Mouse (Mus musculus) ovary, postnatal 10 days (tissue): ENCODE results near the gene Cd59a.
"Not testable (repeated sequence)": the region's sequence is repeated elsewhere in the genome, so short reads cannot be mapped to it uniquely, and the experiment has no call there.

Experiments
- DNase-seq: peaks from one replicate; pipeline ENCODE4 v3.0.0; 2022; ENCODE audit warnings: low spot score

The Cd59a gene

DNA sequence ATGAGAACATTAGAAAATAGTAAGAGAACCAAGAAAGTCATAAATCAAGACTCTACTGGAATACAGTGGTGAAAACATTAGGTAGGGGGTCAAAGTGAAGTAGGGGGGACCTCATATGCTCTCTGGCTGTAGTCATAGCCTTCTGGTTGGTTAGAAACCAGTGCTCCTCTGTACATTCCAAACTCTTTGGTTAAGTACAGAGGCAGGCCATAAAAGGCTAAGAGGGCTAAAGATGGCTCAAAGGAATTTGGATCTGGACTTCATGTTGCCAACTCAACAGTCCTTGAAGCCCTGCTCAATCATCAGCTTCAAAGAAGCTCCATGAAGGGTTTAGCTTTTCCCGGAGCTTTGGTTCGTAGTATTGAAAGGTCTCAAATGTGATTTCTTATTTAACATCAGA is 13.4 kb downstream of the Cd59a start:
- DNase-seq, result not testable (repeated sequence)

DNA sequence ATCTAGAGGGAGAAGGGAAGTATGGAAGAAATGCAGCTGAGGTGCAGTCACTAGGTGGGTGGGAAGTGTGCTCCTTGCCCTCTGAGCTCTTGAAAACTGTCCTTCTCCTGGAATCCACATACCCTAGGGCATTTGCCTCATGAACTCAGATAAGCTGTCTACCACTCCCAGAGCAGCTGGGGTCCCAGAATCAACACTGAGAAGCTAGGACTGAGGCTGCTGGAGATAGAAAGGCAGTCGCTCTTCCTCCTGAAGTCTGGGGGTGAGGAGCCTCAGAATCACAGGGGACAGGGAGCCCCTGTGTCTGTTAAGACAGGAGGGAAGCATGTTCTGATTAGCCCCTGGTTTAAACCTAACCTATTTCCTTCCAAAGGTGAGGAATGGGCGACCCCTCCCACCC is 13.9 kb downstream of the Cd59a start:
- no peak for DNase-seq

DNA sequence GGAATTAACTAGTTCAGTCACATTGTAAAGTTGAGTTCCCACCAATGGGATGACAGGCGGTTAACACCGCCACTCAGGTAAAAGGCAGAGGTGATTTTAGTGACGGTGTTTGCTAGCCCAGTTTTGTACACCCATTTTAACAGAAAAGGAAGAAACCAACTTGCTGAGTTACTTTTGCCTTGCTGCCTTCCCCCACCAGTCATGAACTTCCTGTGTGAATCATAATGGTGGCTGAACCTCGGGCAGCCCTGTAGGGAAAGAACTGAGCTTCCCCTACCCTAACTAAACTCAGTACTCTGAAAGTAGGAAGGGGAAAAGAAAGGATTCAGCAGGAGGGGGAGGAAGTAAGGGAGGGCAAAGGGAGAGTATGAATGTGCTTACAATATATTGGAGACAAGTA is 14.4 kb downstream of the Cd59a start:
- no peak for DNase-seq

DNA sequence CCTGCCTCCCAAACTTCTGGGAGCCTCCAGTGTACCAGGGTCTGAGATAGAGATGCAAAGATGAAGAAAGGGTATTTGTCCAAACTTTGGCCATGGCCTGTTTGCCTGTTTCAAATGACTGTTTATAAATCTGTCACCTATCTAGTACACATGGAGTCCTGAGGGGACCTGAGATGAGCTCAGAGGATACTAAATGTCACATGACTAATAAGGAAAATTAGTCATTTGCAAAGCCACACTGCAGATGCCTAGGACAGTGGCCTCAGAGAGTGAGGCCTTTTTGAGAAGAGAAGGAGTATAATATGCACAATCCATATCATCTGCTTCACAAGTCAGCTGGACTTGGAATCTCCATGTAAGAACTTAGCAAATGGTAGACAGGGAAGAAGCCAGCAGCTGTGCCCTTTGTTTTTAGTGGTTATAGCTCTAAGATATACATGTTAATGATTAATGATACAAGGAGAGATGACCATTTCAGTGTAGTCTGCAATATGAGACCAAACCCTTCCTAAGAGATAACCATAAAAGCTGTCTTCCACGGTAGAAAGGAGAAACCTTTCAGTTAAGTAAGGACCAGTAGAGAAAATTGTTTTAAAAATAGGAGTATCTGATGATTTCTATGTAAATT is 15.7 kb downstream of the Cd59a start:
- not testable (repeated sequence) for DNase-seq

DNA sequence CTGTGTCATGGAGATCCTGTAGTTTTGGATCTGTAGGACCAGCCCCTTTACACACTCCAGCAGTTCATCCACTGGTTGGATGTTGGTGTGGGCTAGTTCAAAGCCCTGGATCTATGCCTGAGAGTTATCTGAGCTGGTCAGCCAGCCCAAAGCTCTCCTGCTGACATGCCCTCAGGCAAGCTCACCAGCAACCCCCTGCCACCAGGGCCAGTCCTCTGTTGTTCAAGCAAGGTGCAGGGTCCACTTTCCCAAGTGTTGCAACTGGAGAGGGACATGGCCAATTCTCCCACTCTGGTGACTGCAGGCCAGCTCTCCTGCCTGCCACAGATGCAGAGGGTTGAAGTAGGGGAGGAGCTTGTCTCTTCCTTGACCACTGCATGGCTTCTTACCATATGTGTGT is 18.0 kb downstream of the Cd59a start:
- DNase-seq, result not testable (repeated sequence)

DNA sequence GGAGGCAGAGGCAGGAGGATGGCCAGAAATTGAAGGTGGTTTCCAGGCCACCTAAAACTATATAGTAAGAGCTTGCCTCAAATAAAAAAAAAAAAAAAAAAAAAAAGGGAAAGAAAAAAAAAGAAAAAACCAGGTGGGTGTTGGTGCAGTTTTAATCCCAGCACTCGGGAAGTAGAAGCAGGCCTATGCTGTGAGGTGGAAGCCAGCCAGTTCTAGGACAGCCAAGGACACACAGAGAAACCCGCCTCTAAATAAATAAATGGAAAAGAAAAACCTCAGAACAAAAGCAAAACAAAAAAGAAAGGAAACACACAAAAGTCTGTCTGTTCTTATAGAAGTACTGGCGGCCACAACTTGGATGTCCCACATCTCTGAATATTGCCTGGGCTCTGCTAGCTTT is 19.3 kb downstream of the Cd59a start:
- no peak for DNase-seq

DNA sequence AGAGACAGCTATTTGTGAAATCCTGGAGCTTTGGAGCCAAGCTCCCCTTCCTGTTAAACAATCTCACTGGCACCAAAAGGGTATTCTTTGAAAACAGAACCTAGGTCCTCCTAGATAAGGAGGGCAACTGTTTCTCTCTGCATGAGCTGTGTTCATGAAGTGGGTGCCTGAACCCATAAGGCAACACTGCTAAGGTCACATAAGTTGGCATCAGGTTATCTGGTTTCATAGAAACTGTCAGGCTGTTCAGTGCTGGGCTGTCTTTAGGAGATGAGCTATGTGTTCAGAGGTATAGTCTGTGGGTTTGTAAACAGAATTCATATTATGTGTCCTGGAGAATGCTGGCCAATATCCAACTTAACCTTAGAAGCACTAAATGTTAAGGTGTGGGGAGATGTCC is 21.6 kb downstream of the Cd59a start:
- not testable (repeated sequence) for DNase-seq

DNA sequence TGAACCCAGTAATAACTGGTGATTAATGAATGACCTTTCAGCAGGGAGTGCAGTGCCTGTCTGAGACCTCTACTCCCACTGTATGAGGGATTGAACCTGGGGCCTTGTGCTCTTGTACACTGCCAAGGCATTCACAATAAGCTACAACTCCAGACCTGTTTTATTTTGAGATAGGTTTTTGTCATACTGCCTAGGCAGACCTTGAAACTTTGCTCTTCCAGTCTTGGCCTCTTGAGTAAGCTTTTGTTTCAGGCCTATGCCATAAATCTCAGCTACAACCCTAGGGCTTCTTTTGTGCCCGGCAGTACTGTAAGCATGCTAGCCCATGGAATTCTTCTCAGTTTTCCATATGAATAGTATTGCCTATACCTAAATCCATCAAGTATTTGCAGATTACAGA is 23.5 kb downstream of the Cd59a start:
- no peak for DNase-seq

DNA sequence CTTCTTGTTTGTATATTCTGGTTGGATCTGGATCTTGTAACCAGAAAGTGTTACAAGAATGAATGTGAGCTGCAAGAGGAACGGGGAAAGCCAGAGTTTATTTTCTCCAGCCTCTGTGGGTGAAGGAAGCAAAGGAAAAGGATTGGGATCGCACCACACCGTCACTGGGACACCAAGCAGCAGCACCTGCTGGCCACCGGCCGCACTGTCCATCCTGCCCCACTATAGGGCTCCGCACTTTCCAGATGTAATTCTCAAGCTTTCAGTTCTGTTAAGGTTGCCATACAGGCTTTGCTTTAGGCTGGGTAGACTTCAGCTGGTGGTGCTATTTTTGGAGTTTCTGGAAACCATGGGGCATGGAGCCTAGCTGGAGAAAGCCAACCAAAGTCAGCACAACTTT is 24.7 kb downstream of the Cd59a start:
- DNase-seq, result no peak

DNA sequence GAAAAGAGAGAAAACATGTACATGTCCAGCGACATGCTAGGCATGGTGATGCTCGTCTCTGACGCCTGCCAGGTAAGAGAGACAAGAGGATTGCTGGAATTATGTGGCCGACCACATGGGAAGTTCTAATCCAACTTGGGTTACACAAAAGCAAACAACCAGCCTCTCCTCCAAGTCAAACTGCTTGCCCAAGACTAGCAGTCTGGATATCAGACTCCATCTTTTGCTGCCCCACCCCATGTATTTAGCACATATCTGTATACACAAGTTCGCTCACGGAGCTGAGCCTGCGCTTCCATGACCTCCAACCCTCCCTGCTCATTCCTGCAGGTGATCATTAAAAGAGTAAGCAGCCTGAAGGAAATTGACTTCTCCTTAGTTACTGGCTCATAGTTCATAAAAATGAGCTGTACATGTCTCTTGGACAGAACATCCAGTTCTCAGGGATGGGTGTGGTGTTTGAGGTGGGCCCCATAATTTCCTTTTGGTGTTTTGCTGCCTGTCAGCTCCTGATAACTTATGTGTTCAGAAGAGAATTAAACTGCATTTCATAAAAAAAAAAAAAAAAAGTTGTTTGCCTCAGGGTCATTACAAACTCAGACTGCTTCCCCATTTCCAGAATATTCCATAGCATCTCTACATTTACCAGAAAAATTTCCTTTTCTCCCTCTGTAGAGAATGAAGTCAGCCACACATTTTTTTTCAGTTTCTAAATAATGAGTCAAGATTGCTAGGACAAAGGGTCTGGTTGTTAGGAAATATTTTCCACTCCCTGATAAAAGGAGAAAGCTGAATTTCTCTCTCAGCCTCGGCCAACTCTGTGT is 26.3 kb downstream of the Cd59a start:
- no peak for DNase-seq

DNA sequence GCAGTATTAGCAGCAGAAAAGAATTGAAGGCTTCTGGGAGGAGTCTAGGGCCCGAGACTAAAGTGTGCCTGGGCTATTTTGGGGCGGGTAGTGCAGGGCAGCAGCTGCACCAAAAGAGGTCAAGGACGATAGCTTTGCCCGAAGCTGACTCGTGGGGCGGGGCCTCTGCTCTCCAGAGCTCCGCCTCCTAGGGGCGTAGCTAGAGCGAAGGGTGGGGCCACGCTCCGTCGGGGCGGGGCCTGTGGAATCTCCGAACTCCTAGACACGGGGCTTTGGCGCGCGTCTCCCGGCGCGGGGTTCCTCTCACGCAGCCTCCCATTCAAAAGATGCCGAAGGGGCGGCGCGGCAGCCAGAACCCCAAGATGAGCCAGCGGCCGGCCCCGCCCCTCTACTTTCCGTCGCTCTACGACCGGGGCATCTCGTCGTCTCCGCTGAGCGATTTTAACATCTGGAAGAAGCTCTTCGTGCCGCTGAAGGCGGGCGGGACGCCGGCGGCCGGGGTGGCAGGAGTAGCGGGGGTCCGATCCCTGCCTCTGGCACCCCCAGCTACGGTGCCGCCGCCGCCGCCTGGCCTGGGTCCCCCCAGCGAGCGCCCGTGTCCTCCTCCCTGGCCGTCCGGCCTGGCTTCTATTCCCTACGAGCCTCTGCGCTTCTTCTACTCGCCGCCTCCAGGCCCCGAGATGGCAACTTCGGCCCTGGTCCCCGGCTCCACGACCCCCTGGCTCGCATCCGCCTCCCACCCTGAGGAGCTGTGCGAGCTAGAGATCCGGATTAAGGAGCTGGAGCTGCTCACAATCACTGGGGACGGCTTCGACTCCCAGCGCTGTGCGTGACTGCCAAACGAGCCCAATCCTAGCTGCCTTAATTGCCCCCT is 27.1 kb downstream of the Cd59a start, which contains the start of gene A930018P22Rik:
A930018P22Rik (plus strand) TSS at position 265 of the 874 bp plus-strand sequence.
- DNase-seq, result peak; percentile 62

DNA sequence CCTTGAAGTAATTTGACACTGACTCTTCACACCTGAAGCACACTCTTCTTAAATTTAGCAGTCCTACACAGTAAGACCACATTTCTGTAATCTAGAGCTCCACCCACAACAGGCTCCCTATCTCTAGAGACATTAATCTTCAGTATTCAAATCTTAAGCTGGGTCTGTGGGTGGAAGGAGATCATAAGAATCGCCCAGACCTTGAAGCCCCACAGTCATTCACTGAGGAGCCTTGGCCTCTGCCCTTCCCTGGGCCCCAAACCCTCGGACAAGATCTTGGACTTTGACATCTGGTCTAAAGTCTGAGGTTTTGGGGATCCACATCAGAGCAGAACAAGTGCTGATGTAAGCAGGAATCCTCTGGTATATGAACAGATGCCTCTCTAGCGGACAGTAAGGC is 27.9 kb downstream of the Cd59a start:
- DNase-seq, result no peak

DNA sequence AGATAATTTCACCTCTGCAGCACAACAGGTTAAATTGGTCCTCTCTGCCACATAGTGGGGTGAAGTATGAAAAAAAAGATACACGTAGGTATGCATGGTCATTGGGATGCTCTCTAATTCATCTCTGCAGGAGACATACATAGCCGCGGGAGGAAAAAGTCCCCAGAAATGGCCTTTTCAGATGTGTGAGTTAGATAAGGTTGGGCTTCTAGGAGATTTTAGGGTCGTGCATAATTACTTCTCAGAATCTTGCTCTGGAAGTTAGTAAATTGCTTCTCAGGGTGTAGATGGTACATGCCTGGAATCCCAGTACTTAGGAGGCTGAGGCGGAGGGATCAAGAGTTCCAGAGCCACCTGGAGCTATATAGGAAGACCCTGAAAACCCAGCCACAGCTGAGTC is 28.5 kb downstream of the Cd59a start:
- DNase-seq, result no peak

DNA sequence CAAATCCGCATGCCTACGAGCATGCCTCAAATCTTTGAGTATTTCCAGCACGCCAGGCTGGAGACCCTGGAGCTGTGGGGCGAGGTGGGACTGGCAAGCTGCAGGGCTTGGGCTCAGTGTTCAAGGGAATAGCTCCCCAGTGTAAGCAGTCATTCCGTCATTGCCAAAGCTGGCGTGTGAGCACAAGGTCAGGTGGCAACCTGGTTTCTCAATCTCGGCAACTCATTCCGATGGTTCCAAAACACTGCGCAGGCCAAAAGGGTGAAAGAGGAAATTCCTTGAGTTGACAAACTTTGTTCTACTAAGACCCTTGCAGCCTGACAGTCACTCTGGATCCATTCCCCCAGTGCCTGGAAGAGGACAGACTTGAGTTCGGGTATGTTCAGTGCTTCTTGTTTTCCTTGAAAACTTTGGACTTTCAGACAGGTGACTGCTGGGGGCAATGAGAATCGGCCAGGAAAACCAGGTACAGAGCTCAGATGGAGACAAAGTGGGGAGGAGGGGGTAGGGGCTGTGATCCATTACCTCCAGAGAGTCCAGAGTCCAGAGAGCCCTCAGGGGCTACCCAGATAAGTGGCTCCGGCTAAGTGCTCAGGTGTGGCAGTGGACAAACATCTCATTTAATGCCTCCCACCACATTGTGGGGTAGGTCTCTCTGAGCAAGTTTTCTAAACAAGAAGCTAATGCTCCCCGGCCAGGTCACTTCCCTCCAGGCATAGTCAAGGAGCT is 33.4 kb downstream of the Cd59a start:
- no peak for DNase-seq

DNA sequence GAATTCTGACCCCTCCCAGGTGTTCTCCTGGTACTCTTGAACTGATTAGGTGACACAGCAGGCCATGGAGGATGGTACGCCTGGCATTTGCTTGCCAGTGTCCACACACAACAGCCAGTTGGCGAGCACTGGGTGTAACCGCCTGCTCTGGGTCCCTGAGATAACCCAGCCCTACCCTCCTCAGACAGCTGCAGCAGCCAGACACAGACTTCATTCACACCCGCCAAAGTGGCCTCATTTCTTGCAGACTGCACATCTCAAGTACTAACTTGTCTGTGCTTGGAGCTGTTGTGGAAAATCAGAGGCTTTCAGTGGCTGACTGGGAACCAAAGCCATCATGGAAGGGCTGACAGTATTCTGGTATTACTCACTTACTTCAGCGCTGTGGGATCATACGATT is 34.6 kb downstream of the Cd59a start:
- DNase-seq, result no peak

DNA sequence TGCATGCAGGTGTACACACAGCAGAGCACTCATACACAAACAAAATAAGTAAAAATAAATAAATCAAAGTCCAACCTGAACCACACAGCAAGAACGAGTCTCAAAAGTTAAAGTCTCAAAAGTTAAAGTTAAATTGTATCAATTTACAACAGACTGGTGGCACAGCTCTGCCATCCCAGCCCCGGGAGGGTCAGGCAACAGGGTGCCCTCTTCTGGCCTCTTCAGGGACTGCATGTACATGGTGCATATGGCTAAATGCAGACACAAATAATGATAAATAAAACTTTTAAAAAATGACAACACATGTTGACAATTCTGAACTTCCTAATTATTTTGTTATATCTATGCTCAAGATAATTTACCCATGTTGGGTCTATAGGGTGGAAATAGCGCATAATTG is 35.4 kb downstream of the Cd59a start:
- DNase-seq, result no peak

DNA sequence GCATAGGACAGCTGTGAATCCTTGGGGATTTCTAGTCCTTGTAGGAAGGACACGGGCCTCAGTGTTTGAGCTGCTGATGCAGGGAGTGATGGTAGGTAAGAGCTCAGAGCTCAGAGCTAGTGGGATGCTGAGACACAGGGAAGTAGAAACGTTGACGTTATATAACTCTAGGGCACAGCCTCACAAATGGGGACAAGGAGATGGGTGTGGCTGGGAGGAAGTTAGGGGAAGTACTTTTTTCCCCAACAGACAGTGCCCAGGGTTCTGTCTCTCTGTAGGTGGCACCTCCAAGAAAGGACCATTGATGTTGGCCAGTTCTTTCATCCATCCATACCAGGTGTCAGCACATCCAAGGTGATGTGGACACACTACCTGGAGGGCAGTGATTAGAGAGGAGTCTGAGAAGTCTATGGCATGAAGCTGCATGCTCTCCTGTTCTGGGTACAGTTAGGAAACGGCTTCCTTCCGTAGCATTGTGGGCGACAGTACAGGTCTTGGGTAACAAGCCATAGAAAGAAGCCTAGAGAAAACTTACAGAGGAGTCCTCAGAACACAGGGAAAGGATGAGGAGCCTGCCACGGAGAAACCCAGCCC is 36.8 kb downstream of the Cd59a start:
- DNase-seq, result no peak

DNA sequence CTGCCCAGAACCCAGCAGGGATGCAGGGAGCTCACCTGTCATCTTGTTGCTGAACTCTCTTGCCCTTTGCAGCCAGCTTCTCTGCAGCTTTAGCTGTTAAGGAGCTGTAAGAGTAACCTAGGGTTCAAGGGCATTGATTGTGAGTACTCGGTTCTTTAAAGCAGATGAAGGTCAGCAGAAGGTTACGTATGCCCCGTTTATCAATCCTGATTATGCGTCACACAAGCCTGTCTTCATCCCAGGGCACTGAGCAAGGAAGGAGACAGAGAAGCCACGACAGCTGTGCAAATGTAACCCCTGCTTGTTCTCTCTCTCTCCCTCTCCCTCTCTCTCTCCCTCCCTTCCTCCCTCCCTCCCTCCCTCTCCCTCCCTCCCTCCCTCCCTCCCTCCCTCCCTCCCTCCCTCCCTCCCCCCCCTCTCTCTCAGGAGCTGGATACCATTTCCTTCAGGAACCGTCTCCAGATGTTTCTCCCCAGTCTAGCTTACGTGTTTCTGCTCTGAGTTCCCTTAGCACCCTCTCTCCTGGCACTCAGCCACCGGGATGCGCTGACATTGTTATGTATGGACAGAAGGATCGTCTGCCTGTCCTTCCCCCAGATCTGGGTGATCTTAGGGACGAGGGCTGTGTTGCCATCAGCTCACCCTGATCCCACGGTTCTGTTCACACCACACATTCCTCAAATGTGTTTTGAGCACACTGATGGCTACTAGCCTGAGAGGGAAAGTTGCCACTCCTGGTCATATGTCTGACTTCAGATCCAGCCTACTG is 37.6 kb downstream of the Cd59a start:
- no peak for DNase-seq

DNA sequence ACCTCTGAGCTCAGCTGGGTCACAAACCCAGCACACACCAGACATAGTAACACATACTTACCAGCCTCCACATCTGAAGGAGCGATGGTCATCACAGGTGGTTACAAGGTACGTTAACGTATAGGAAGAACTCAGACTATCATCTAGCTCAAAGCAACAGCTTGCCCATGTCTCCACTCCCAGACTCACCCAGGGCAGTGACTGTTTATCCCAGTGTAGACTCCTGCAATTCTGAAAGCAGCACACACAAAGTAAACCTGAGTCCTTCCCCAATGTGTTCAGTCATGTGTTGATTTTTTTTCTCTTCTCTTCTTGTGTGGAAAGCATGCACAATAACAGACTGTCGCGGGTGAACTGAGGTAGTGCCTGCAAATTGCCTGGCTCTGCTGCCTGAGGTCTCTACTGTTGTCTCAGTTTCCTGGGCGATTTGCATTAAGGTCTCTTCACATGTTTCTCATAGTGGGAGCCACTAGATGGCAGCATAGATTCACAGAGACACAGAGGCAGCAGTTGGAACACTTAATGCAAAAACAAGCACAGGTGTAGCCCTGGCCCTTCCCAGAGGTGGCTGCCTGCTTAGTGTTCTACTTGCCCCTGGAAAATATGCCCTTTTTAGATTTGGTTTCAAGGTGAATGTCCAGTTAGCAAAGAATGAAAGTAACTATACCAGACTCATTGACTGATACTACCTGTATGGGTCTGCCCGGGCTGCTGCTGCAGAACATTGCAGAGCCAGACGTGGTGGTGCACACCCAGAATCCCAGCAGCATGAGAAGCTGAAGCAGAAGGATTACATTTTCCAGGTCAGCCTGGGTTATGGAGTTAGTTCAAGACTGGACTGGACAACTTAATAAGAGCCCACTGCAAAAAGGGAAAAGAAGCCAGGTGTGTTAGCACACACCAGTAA is 38.8 kb downstream of the Cd59a start:
- no peak for DNase-seq

DNA sequence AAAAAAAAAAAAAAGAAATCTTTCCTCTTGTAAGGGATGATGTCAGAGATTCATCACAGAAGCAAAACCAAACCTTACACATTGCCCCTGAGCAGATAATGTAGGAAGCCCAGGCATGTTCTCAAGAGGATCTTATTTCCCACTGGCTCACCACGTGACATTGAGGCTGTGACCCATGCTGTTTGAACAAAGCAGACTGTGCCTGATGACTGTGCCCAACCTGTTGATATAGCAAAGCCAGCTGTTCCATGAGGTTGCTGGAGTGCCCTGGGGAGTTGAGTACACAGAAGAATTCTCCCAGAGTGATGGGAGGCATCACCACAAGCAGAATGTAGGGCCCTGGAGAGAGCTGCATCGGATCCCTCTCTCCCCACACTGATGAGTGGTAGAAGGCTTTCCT is 40.3 kb downstream of the Cd59a start:
- no peak for DNase-seq
